In the genomic region with DNA sequence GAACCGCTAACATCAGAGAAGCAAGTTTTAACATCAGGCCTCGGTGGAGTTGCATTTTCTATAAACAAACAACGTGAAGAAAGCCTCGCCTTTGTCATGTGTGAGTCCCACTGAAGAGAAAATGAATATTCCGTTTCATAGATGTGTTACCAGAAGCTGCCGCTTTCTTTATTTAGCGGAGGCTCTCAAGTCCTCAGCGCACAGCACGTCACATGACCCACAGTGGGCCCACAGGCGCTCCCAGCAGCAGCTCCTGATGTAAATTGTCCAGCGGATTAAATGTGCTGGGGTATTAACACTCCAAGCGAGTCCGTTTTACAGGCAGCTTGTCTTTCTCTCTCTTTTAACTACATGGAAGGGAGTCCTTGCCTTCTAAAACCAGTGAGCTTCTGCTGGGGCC, we compare ENCODE assay signal across 10 mouse cellular contexts.
"Had no signal": no experiment of that assay in that cellular context is flagged by ENCODE, and none has a peak within 500 bp of the region (broad histone marks: within the 10 kb centered on the region; RNA-seq: fewer than 3 reads in every experiment).

No protein-coding gene starts in this region.

- H3K27me3 ChIP-seq: kidney, embryonic 15.5 days; limb, embryonic 13.5 days; neural tube, embryonic 13.5 days had no signal

- H3K36me3 ChIP-seq: kidney, embryonic 15.5 days; limb, embryonic 13.5 days; neural tube, embryonic 13.5 days had no signal

- H3K4me3 ChIP-seq: kidney, embryonic 15.5 days; limb, embryonic 13.5 days; neural tube, embryonic 13.5 days had no signal

- H3K4me1 ChIP-seq: kidney, embryonic 15.5 days; neural tube, embryonic 13.5 days had no signal

- ATAC-seq: midbrain, embryonic 16.5 days had no signal

- H3K9me3 ChIP-seq: kidney, embryonic 15.5 days had no signal

- H3K4me2 ChIP-seq: kidney, embryonic 15.5 days; limb, embryonic 13.5 days; neural tube, embryonic 13.5 days had no signal

- H3K27ac ChIP-seq: kidney, embryonic 15.5 days; limb, embryonic 13.5 days; liver, embryonic 14.5 days; neural tube, embryonic 13.5 days had no signal

- DNase-seq: kidney, postnatal 14 days; lung, adult 18-20 months; right cerebral cortex, adult 18-20 months; right cerebral cortex, postnatal 25 days; thymus, postnatal 36 days had no signal

- H3K9ac ChIP-seq: kidney, embryonic 15.5 days; limb, embryonic 13.5 days; liver, embryonic 14.5 days; neural tube, embryonic 13.5 days had no signal
